Mouse (Mus musculus): ENCODE measurements around the gene Fcgrt. TPM values are rescaled to one million over a fixed set of nuclear protein-coding genes. Genes with fewer than 3 reads are reported as not detected.

Fcgrt gene
- polyA plus RNA-seq, 1 experiment from 2014 or later: 22.2 TPM

- POLR2A ChIA-PET: interaction anchor here (0.8 to 1.9 kb wide), 3 partner anchors 9 to 25 kb away, joined by 3 to 5 read pairs (median 3); no protein-coding TSS in a partner anchor
- in situ Hi-C loops (cut with MboI; ENCODE audit: low pct_unique_long_range_greater_than_20kb): no loop called here
- TF ChIP-seq CTCF (IDR thresholded peaks at IDR 0.05): no peak
- no peak for ATAC-seq
- DNase-seq (ENCODE audit: low read depth, low spot score): no peak
- CTCF ChIA-PET: no interaction called here
- H3K27me3 ChIP-seq: no peaks in the 10 kb centered on the region
Observed at GRCm38 (mm10) chr7:45048001-45048890, 55.4 kb downstream of the Fcgrt start.

DNA sequence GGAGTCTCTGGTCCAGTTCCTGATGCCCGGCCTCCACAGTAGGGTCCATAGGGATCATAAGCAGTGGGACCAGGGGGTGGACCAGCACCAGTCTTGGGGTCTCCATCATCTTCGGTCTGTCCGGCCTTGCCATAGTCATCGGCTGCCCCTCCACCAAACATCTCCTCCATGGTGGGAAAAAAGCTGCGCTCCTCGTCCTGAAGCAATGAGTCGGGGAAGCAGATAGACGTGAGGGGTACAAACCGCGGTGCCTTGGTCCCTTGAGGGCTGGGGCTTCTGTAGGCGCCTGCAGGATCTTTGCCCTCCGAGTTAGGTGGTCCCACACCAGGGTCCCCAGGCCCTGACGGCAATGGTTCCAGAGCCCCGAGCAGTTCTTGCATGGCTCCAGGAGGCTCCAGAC lies 56.2 kb downstream of the Fcgrt start:
- no peak for DNase-seq (ENCODE audit: low read depth, low spot score)
- no peaks in the 10 kb centered on the region for H3K27me3 ChIP-seq
- ATAC-seq: no peak
- no peak for TF ChIP-seq CTCF (IDR thresholded peaks at IDR 0.05)
- ChIA-PET POLR2A (interaction anchor here (0.8 to 1.9 kb wide), 2 partner anchors 8 to 17 kb away, joined by 3 to 5 read pairs; no protein-coding TSS in a partner anchor), CTCF (no interaction called here)
- in situ Hi-C loops (cut with MboI; ENCODE audit: low pct_unique_long_range_greater_than_20kb): no loop called here

- TF ChIP-seq CTCF (IDR thresholded peaks at IDR 0.05): no peak
- DNase-seq (ENCODE audit: low read depth, low spot score): no peak
- POLR2A ChIA-PET: interaction anchor here (1.9 kb wide), 1 partner anchor 7 kb away, joined by 5 read pairs; no protein-coding TSS in a partner anchor
- CTCF ChIA-PET: no interaction called here
- in situ Hi-C loops (cut with MboI; ENCODE audit: low pct_unique_long_range_greater_than_20kb): no loop called here
- no peak for ATAC-seq
- no peaks in the 10 kb centered on the region for H3K27me3 ChIP-seq
Observed at GRCm38 (mm10) chr7:45046853-45047350, 56.7 kb downstream of the Fcgrt start.

DNA sequence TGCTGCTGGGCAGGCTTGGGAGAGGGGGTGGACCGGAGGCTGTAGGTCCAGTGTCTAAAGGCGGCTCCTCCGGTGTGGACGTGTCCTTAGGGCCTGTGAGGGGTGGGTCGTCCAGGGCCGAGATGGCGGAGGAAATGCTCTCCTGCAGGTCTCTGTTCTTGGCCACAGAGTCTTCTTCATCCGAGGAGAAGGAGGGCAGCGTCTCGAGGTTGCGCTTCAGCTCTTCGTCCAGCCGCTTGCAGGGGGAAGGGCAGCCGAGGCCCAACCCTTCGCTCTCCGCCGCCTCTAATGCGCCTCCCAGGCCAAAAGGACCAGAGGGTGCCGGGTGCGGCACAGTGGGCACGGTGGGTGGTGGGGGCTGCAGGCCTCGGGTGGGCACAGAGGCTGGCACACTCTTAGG lies 57.9 kb downstream of the Fcgrt start:
- ChIA-PET CTCF (no interaction called here), POLR2A (no interaction called here)
- H3K27me3 ChIP-seq: no peaks in the 10 kb centered on the region
- ATAC-seq (no peak), DNase-seq (ENCODE audit: low read depth, low spot score) (no peak)
- in situ Hi-C loops (cut with MboI; ENCODE audit: low pct_unique_long_range_greater_than_20kb): no loop called here
- no peak for TF ChIP-seq CTCF (IDR thresholded peaks at IDR 0.05)

DNA sequence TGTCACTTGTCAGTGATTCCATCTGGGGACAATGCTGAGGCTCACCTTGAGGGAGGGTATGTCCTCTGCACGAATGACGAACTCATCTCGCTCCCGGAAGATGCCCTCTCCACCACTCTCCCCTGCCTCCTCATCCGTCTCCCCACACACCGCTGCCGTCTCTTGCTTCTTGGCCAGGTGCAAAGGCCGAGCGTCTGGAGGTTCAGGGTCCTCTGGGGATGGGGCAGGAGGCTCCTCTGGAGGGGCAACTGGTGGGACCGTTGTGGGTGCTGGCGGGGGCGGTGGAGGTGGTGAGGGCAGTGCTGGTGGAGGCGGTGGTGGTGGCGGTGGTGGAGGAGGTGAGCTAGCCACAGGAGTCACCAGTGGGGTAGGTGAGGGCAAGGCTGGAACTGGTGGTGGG lies 60.3 kb downstream of the Fcgrt start:
- H3K27me3 ChIP-seq: no peaks in the 10 kb centered on the region
- DNase-seq (ENCODE audit: low read depth, low spot score) (no peak), ATAC-seq (no peak)
- CTCF ChIA-PET: interaction anchor here (1.5 kb wide), 1 partner anchor 24 kb away, joined by 3 read pairs; no protein-coding TSS in a partner anchor
- TF ChIP-seq CTCF (IDR thresholded peaks at IDR 0.05): no peak
- POLR2A ChIA-PET: no interaction called here
- in situ Hi-C loops (cut with MboI; ENCODE audit: low pct_unique_long_range_greater_than_20kb): no loop called here

Other genes starting within 250 kb of the Fcgrt start
- 43.2 TPM for gene Pnkp, start 246.7 kb downstream of the Fcgrt start, polyA plus RNA-seq (2021)
- gene Ptov1, start 234.1 kb downstream of the Fcgrt start, polyA plus RNA-seq (2021): 308 TPM
- gene Med25, start 211.1 kb downstream of the Fcgrt start, polyA plus RNA-seq (2021): 96.8 TPM
- 16.9 TPM for gene Fuz, start 207.8 kb downstream of the Fcgrt start, polyA plus RNA-seq (2021)
- 104 TPM for gene Ap2a1, start 174.4 kb downstream of the Fcgrt start, polyA plus RNA-seq (2021)
- 0.06 TPM for gene Tsks, start 160.6 kb downstream of the Fcgrt start, polyA plus RNA-seq (2021)
- 22.1 TPM for gene Cpt1c, start 129.0 kb downstream of the Fcgrt start, polyA plus RNA-seq (2021)
- gene Prmt1, start 117.3 kb downstream of the Fcgrt start, polyA plus RNA-seq (2021): 514 TPM
- gene Irf3, start 106.2 kb downstream of the Fcgrt start, polyA plus RNA-seq (2021): 108 TPM
- 19.9 TPM for gene Bcl2l12, start 105.1 kb downstream of the Fcgrt start, polyA plus RNA-seq (2021)
- gene Scaf1, start 87.5 kb downstream of the Fcgrt start, polyA plus RNA-seq (2021): 80.3 TPM
- 78.9 TPM for gene Rras, start 85.9 kb downstream of the Fcgrt start, polyA plus RNA-seq (2021)
- gene Prr12, start 51.0 kb downstream of the Fcgrt start, polyA plus RNA-seq (2021): 35.8 TPM
- gene Nosip, start 41.4 kb downstream of the Fcgrt start, polyA plus RNA-seq (2021): 77.4 TPM
- 38.6 TPM for gene Prrg2, start 41.2 kb downstream of the Fcgrt start, polyA plus RNA-seq (2021)
- gene Rcn3, start 11.6 kb downstream of the Fcgrt start, polyA plus RNA-seq (2021): 21.7 TPM
- gene Rps11, start 20.6 kb upstream of the Fcgrt start, polyA plus RNA-seq (2021): 920 TPM
- gene Rpl13a, start 24.9 kb upstream of the Fcgrt start, polyA plus RNA-seq (2021): 1,333 TPM
- not detected for gene Gm45713, start 32.4 kb upstream of the Fcgrt start, polyA plus RNA-seq (2021)
- gene Flt3l, start 32.6 kb upstream of the Fcgrt start, polyA plus RNA-seq (2021): 7.3 TPM
- 68.2 TPM for gene Pih1d1, start 50.5 kb upstream of the Fcgrt start, polyA plus RNA-seq (2021)
- gene Aldh16a1, start 50.7 kb upstream of the Fcgrt start, polyA plus RNA-seq (2021): 48.9 TPM
- 0.19 TPM for gene Slc17a7, start 60.1 kb upstream of the Fcgrt start, polyA plus RNA-seq (2021)
- gene Gfy, start 75.7 kb upstream of the Fcgrt start, polyA plus RNA-seq (2021): not detected
- not detected for gene Pth2, start 77.1 kb upstream of the Fcgrt start, polyA plus RNA-seq (2021)
- 0.03 TPM for gene Ccdc155, start 101.0 kb upstream of the Fcgrt start, polyA plus RNA-seq (2021)
- gene Dkkl1, start 108.3 kb upstream of the Fcgrt start, polyA plus RNA-seq (2021): not detected
- 94.7 TPM for gene Tead2, start 111.9 kb upstream of the Fcgrt start, polyA plus RNA-seq (2021)
- 0.81 TPM for gene Cd37, start 135.3 kb upstream of the Fcgrt start, polyA plus RNA-seq (2021)
- gene Slc6a16, start 137.2 kb upstream of the Fcgrt start, polyA plus RNA-seq (2021): not detected
- not detected for gene Slc6a21, start 173.7 kb upstream of the Fcgrt start, polyA plus RNA-seq (2021)
- 15.0 TPM for gene Trpm4, start 229.9 kb upstream of the Fcgrt start, polyA plus RNA-seq (2021)
- 0.06 TPM for gene Hrc, start 231.4 kb upstream of the Fcgrt start, polyA plus RNA-seq (2021)